Mouse (Mus musculus) lung, postnatal 0 days (tissue): ENCODE measurements around the gene Uvrag.

ENCODE experiments used
- CTCF ChIP-seq: IDR thresholded peaks from 2 replicates; pipeline ENCODE4 v1.5.1; 2016; ENCODE audit warnings: antibody characterized with exemption, mild to moderate bottlenecking
- EP300 ChIP-seq: IDR thresholded peaks from 2 replicates; pipeline ENCODE4 v1.6.1; 2016; ENCODE audit warnings: antibody characterized with exemption, mild to moderate bottlenecking, control low read depth

DNA sequence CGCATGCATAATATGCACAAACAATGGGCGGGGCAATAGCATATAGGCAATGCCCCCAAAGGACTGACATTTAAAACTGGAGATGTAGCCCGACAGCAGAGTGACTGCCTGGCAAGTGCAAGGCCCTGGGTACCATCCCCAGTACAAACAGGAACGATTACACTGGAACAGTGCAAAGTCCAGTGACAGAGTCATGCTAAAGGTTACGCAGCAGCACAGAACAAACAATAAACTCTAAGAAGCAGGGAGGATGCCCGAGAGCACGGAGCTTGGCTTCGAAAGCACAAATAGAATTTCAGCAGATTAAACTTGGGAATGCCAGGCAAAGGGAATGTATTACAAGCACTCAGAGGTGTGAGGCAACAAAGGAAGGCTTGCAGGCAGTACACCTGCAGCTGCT, 40.4 kb downstream of the Uvrag start:
- TF ChIP-seq CTCF (no peak), EP300 (no peak)
